Mouse (Mus musculus): Measurements from ENCODE around the gene Hspa1a.

Hspa1a gene

DNA sequence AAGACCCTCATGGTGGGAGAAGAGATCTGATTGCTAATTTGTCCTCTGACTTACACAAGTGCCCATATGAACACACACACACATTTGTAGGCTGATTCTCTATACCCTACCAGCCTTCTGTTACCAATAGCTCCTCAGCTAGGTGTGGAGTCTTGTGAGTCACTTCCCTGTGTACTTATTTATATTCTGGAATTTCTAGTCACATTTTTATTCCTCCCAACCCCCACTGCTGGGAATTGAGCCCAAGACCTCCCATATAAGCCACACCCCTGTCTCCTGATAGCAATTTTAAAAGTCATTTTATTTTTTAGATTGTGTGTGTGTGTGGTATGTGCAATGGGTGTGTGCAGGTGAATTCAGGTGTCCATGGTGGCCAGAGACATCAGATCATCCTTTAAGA, 27.6 kb downstream of the Hspa1a start:
- no peak for DNase-seq

DNA sequence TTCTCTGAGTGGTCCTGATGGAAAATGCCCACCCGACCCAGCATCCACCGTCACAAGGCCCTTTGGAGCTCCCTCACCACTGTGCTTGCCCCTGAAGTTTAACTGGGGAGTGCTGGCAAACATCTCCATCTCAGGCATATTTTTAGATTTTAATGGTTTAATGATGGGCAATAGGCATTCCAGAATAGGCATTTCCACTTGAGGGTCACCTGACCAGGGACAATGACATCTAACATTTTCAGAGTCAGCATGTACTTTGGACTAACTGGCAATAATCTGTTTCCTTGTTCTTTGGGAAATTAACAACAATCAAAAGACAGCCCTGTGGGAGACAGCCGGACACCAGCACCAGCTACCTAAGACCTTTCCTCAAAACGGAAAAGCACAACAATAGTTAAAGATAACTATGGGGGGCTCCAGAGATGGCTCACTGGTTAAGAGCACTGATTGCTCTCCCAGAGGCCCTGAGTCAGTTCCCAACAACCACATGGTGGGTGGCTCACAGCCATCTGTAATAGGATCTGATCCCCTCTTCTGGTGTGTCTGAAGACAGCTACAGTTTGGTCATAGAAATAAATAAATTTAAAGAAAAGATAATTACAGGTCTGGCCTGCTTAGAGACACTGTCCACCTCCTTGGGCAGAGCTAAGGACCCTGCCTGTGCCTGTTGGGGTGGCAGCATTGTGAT, 28.7 kb downstream of the Hspa1a start:
- DNase-seq = no peak

DNA sequence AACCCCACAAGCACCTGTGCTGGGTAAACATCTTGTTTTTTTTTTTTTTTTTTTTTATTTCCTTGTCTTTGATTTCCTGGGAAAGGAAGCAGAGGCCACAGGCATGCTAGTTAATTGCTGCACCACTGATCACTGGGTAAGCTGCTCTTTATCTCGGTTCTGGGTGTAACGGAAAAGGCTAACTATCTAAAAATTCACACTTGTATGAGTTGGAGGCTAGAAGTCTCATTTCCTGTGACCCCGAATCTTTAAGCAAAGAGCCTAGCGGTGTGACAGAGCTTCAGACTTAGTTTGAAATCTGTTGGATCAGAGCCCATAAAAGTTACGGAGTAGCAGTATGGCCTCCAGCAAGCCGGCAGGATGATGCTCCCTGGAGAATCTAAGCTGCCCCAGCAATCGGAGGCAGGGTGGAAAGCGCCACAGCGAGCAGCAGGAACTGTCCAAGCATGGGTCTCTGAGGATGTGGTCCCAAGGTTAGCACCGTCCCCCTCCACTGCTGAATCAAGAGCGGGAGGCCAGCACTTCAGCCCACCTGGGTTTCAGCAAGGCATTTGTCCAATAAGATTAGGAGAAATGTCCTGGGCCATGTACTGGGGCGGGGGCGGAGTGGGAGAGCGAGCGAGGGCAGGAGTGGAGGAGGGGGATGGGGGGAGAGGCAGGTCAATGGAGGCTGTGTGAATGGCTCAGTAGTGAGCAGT, 30.5 kb downstream of the Hspa1a start:
- DNase-seq = no peak

DNA sequence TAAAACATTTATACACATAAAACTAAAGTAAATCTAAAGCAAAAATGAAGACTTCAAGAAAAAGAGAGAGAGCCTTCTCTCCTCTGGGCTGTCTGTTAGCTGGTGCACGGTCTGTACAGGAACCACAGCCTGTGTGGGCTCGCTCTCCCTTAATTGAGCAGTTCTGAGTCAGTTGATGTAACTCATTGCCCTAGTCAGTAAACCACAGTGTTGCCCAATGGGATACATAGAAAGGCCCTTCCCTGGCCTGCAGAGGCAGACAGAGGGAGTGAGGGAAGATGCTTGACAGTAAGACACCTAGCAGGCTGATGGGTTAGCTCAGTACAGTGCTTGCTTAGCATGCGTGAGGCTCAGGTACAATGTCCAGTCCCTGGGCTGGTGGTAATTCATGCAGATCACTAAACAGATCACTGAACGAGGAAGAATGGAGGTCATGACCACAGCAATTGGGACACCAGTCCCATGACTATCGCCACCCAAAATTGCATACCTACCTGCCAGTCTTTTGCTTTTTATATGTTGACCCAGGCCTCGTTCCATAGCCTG, 33.9 kb downstream of the Hspa1a start:
- DNase-seq = no peak

DNA sequence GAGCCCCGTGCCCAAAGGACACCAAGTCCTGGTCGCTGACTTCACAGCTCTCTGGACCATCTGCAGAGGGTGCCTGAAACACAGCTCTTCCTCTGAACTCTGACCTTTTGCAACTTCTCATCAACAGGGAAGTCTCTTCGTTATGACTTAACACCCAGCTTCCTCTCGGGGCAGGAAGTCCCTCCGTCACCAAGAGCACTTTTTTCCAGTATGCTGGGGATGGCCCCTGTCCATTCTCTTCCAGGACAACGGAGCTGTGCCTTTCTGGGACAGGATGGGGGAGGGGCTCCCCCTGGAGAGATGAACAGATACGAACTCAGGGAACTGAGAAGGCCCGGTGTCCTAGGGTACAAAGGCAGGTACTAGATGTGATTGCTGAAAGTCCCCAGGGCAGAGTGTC, 37.1 kb downstream of the Hspa1a start:
- DNase-seq = no peak

DNA sequence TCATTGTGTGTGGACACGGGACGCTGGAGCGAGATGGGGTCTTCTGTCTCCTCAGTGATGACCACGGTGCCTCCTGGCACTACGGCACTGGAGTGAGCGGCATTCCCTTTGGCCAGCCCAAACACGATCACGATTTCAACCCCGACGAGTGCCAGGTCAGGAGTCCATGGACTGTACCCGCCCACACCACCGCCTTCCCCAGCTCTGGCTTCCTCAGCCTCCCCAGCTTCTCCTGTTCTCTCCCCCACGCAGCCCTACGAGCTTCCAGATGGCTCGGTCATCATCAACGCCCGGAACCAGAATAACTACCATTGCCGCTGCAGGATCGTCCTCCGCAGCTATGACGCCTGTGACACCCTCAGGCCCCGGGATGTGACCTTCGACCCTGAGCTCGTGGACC, 37.9 kb downstream of the Hspa1a start:
- peak; percentile 48 for DNase-seq

DNA sequence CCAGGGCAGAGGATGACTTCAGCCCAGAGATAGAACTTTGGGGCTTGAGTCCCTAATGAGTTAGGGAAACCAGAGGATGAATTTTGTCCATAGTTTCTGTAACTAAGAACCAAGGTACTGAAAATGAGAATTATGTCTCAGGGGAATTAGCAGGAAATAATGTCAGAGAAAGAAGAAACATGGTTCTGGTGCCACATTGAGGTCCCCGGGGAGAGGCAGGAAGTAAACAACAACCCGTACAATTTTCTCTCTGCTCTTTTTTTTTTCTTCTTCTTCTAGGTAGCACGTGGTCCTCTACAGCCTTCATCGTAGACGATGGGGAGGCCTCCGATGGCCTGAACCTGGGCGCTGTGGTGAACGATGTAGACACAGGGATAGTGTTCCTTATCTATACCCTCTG, 39.7 kb downstream of the Hspa1a start:
- no peak for DNase-seq

DNA sequence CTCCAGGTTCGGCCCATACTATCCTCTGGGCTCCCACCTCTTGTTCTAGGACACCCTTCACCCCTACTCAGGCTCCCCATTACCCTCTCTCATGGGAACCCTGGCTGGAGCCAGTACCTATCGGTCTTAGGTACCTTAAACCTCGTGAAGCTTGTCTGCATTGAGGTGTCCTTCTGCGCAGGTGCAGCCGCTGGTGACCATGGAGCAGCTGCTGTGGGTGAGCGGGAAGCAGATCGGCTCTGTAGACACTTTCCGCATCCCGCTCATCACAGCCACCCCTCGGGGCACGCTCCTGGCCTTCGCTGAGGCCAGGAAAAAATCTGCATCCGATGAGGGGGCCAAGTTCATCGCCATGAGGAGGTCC, 40.2 kb downstream of the Hspa1a start:
- peak; percentile 59 for DNase-seq

DNA sequence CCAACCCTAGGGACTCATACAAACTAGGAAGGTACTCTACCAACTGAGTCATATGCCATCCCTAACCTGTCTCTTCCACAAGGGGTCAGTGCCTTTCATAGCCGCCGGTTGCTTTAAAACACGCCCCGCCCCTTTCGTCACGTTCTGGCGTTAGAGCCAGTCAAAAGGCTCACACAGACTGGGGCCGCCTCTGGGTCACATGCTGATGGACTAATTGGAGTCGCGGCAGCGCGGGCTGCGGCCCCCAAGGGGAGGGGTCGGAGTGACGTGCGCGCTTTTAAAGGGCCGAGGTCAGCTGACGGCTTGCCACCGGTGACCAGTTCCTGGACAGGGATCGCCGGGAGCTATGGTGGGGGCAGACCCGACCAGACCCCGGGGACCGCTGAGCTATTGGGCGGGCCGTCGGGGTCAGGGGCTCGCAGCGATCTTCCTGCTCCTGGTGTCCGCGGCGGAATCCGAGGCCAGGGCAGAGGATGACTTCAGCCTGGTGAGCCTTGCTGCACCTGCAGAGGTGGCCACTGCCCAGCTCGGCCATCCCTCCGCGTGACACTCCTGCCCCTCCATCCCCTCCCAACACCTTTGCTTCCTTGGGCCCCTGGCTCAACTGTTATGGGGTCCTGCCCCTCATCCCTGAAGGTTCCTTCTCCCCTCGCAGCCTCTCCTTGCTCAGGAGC, 40.8 kb downstream of the Hspa1a start, which contains the start of gene Neu1:
TSS of gene Neu1 (plus strand) at position 193 of the 674 bp plus-strand sequence.
- peak; percentile 99 for DNase-seq

DNA sequence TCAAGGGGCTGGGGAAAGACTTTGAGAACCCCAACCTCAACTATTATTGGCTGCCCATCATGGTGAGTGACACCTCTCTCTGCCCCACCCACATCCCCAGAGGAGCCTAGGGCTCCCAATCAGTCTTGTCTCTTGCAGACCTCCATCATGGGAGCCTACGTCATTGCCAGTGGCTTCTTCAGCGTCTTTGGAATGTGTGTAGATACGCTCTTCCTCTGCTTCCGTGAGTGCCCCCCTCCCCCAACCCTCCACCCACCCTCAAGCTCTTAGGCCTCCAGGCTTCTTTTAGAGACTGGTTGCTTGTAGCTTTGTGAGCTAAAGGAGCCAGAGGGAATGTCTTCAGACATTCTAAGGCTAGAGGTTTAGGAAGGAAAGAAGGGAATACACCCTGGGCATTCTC, 43.1 kb downstream of the Hspa1a start:
- DNase-seq = no peak

DNA sequence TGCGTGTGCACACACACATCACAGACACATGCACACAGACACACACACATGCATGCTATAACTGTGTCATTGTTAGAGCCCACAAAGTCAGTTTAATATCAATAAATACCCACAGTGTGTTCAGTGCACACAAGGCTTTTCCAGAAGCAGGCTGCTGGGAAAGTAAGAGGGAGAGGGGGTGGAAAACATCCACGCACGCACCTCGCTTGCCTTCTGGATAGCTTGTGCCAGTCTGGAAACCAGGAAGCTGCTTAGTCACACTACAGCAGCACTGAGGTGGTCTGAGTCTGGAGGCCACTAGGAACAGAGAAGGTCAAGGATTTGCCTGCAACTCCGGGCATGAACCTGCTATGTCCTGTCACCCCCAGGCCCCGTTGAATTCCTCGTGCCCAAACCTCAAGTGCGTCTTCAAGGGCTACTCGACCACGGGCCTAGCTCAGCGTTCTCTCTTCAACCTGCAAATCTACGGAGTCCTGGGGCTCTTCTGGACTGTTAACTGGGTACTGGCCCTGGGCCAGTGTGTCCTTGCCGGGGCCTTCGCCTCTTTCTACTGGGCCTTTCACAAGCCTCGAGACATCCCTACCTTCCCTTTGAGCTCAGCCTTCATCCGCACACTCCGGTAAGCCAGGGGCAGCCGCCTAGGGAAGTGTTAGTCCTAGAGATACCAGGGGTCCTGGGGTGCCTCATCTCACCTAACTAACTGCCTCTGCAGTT, 44.5 kb downstream of the Hspa1a start:
- DNase-seq = peak; percentile 48

DNA sequence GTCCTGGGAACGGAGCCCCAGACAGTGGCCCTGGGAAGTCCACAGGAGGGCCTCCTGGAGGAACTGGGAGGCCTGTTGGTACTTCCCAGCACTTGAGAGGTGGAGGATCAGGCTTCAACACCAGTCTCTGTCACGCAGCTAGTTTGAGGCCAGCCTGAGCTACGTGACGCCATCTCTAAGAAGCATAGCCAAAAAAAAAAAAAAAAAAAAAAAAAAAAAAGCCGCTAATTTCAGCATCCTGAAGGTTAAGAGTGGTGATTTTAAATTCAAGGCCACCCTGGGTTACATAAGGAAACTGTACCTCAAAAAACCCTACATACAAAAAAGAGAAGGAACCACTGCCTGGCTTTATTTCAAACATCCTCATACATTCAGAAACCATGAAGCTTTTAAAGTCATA, 47.7 kb downstream of the Hspa1a start:
- no peak for DNase-seq

DNA sequence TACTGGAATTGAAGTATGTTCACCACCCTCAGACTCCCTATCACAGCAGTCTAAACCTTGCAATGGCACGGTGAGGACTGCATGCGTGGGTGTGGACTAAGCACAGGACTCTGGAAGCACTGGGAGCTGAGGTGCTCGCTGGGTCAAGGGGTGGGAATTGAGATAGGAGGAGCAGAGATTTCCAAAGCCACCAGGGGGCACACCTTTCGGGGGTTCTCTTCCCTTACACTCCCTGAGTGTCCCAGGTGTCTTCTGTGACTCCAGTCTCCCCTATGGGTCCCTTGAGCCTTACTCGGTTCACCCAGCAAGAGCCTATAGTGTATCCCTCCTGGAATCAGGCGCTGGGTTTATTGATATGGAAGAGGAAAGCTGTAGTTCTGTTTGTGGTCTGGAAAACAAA, 49.0 kb downstream of the Hspa1a start:
- no peak for DNase-seq

Data from right cerebral cortex, adult 18-20 months (tissue).